Mouse (Mus musculus): ENCODE measurements around the gene Pfkp. TPM values are rescaled to one million over a fixed set of nuclear protein-coding genes. Genes with fewer than 3 reads are reported as not detected.

The Pfkp gene
- polyA plus RNA-seq, 1 experiment from 2014 or later, result 66.2 TPM

- H3K9me3 ChIP-seq (replicated peaks; ENCODE audit: control insufficient read depth, low read length), result no peaks in the 10 kb centered on the region
- DNase-seq (ENCODE audit: low spot score), result no peak
- H3K27me3 ChIP-seq (replicated peaks; ENCODE audit: control insufficient read depth, insufficient read depth, low read length), result no peaks in the 10 kb centered on the region
- ATAC-seq, result no peak
- 91% methylated on average over 2 of the region's 2 CpGs for WGBS
- no peak overlapping the region for H3K4me2 ChIP-seq (ENCODE audit: low read length)
- H3K9ac ChIP-seq (ENCODE audit: low read length), result no peak overlapping the region
- H3K4me1 ChIP-seq (ENCODE audit: control insufficient read depth, insufficient read depth, low read length), result no peaks in the 10 kb centered on the region
- H3K4me3 ChIP-seq (ENCODE audit: low read depth, low read length), result no peak overlapping the region
- H3K36me3 ChIP-seq (ENCODE audit: control insufficient read depth, insufficient read depth, low read length), result no peaks in the 10 kb centered on the region
- no peak overlapping the region for H3K27ac ChIP-seq (ENCODE audit: low read depth, low read length)
Observed at GRCm38 (mm10) chr13:6601676-6602075, 46.9 kb downstream of the Pfkp start.

- H3K27ac ChIP-seq (ENCODE audit: low read depth, low read length), result no peak overlapping the region
- no peak overlapping the region for H3K9ac ChIP-seq (ENCODE audit: low read length)
- WGBS, result 86% methylated on average over 8 of the region's 8 CpGs
- ATAC-seq (no peak), DNase-seq (ENCODE audit: low spot score) (no peak)
- H3K4me3 ChIP-seq (ENCODE audit: low read depth, low read length), result no peak overlapping the region
- no peaks in the 10 kb centered on the region for H3K27me3 ChIP-seq (replicated peaks; ENCODE audit: control insufficient read depth, insufficient read depth, low read length)
- no peak overlapping the region for H3K4me2 ChIP-seq (ENCODE audit: low read length)
- H3K4me1 ChIP-seq (ENCODE audit: control insufficient read depth, insufficient read depth, low read length), result no peaks in the 10 kb centered on the region
- H3K9me3 ChIP-seq (replicated peaks; ENCODE audit: control insufficient read depth, low read length), result no peaks in the 10 kb centered on the region
- no peaks in the 10 kb centered on the region for H3K36me3 ChIP-seq (ENCODE audit: control insufficient read depth, insufficient read depth, low read length)
Observed at GRCm38 (mm10) chr13:6600626-6601025, 48.0 kb downstream of the Pfkp start.

GRCm38 (mm10) chr13:6597801-6598200 lies 50.8 kb downstream of the Pfkp start:
- Histone ChIP-seq H3K9me3 (replicated peaks; ENCODE audit: control insufficient read depth, low read length) (no peaks in the 10 kb centered on the region), H3K27ac (ENCODE audit: low read depth, low read length) (no peak overlapping the region), H3K9ac (ENCODE audit: low read length) (no peak overlapping the region), H3K4me3 (ENCODE audit: low read depth, low read length) (no peak overlapping the region), H3K36me3 (ENCODE audit: control insufficient read depth, insufficient read depth, low read length) (no peaks in the 10 kb centered on the region), H3K27me3 (replicated peaks; ENCODE audit: control insufficient read depth, insufficient read depth, low read length) (no peaks in the 10 kb centered on the region), H3K4me1 (ENCODE audit: control insufficient read depth, insufficient read depth, low read length) (no peaks in the 10 kb centered on the region), H3K4me2 (ENCODE audit: low read length) (no peak overlapping the region)
- no peak for DNase-seq (ENCODE audit: low spot score)
- WGBS, result 91% methylated on average over 16 of the region's 16 CpGs
- ATAC-seq, result no peak

GRCm38 (mm10) chr13:6595403-6595802 lies 53.2 kb downstream of the Pfkp start:
- ATAC-seq (no peak), DNase-seq (ENCODE audit: low spot score) (no peak)
- no peaks in the 10 kb centered on the region for H3K4me1 ChIP-seq (ENCODE audit: control insufficient read depth, insufficient read depth, low read length)
- no peak overlapping the region for H3K4me2 ChIP-seq (ENCODE audit: low read length)
- H3K27ac ChIP-seq (ENCODE audit: low read depth, low read length), result no peak overlapping the region
- no peaks in the 10 kb centered on the region for H3K36me3 ChIP-seq (ENCODE audit: control insufficient read depth, insufficient read depth, low read length)
- 93% methylated on average over 4 of the region's 4 CpGs for WGBS
- H3K27me3 ChIP-seq (replicated peaks; ENCODE audit: control insufficient read depth, insufficient read depth, low read length), result no peaks in the 10 kb centered on the region
- no peaks in the 10 kb centered on the region for H3K9me3 ChIP-seq (replicated peaks; ENCODE audit: control insufficient read depth, low read length)
- H3K9ac ChIP-seq (ENCODE audit: low read length), result no peak overlapping the region
- no peak overlapping the region for H3K4me3 ChIP-seq (ENCODE audit: low read depth, low read length)

- DNase-seq (ENCODE audit: low spot score), result no peak
Observed at GRCm38 (mm10) chr13:6590846-6591245, 57.7 kb downstream of the Pfkp start.

GRCm38 (mm10) chr13:6586009-6586408 lies 62.6 kb downstream of the Pfkp start:
- Histone ChIP-seq H3K9ac (ENCODE audit: low read length) (no peak overlapping the region), H3K4me1 (ENCODE audit: control insufficient read depth, insufficient read depth, low read length) (no peaks in the 10 kb centered on the region), H3K27ac (ENCODE audit: low read depth, low read length) (no peak overlapping the region), H3K4me2 (ENCODE audit: low read length) (no peak overlapping the region), H3K9me3 (replicated peaks; ENCODE audit: control insufficient read depth, low read length) (no peaks in the 10 kb centered on the region), H3K27me3 (replicated peaks; ENCODE audit: control insufficient read depth, insufficient read depth, low read length) (no peaks in the 10 kb centered on the region), H3K4me3 (ENCODE audit: low read depth, low read length) (no peak overlapping the region), H3K36me3 (ENCODE audit: control insufficient read depth, insufficient read depth, low read length) (peaks cover 10% of the 10 kb centered on the region)
- no peak for DNase-seq (ENCODE audit: low spot score)
- ATAC-seq, result no peak
- WGBS, result 76% methylated on average over 9 of the region's 9 CpGs

More at GRCm38 (mm10) chr13:6590846-6591245, 57.7 kb downstream of the Pfkp start:
- Histone ChIP-seq H3K27ac (ENCODE audit: low read depth, low read length) (no peak overlapping the region), H3K9me3 (replicated peaks; ENCODE audit: control insufficient read depth, low read length) (no peaks in the 10 kb centered on the region), H3K4me3 (ENCODE audit: low read depth, low read length) (no peak overlapping the region), H3K4me2 (ENCODE audit: low read length) (no peak overlapping the region), H3K27me3 (replicated peaks; ENCODE audit: control insufficient read depth, insufficient read depth, low read length) (no peaks in the 10 kb centered on the region), H3K4me1 (ENCODE audit: control insufficient read depth, insufficient read depth, low read length) (no peaks in the 10 kb centered on the region), H3K9ac (ENCODE audit: low read length) (no peak overlapping the region), H3K36me3 (ENCODE audit: control insufficient read depth, insufficient read depth, low read length) (no peaks in the 10 kb centered on the region)
- 53% methylated on average over 3 of the region's 3 CpGs for WGBS
- 0 out of 2 replicates have a peak, but pooled peaks have one; percentile 29 for ATAC-seq

- no peak overlapping the region for H3K4me2 ChIP-seq (ENCODE audit: low read length)
- ATAC-seq (no peak; the same call in 1 of the 2 replicates), DNase-seq (ENCODE audit: low spot score) (no peak)
- WGBS, result 93% methylated on average over 4 of the region's 4 CpGs
- no peaks in the 10 kb centered on the region for H3K9me3 ChIP-seq (replicated peaks; ENCODE audit: control insufficient read depth, low read length)
- H3K27ac ChIP-seq (ENCODE audit: low read depth, low read length), result no peak overlapping the region
- H3K27me3 ChIP-seq (replicated peaks; ENCODE audit: control insufficient read depth, insufficient read depth, low read length), result no peaks in the 10 kb centered on the region
- H3K36me3 ChIP-seq (ENCODE audit: control insufficient read depth, insufficient read depth, low read length), result peaks cover 30% of the 10 kb centered on the region
- H3K4me3 ChIP-seq (ENCODE audit: low read depth, low read length), result no peak overlapping the region
- no peak overlapping the region for H3K9ac ChIP-seq (ENCODE audit: low read length)
- no peaks in the 10 kb centered on the region for H3K4me1 ChIP-seq (ENCODE audit: control insufficient read depth, insufficient read depth, low read length)
Observed at GRCm38 (mm10) chr13:6583499-6584125, 65.0 kb downstream of the Pfkp start.

GRCm38 (mm10) chr13:6575920-6576509 lies 72.6 kb downstream of the Pfkp start:
- ATAC-seq (peak; percentile 33; the same call in 1 of the 2 replicates), DNase-seq (ENCODE audit: low spot score) (peak; percentile 36)
- Histone ChIP-seq H3K4me3 (ENCODE audit: low read depth, low read length) (no peak overlapping the region), H3K4me1 (ENCODE audit: control insufficient read depth, insufficient read depth, low read length) (no peaks in the 10 kb centered on the region), H3K4me2 (ENCODE audit: low read length) (no peak overlapping the region), H3K36me3 (ENCODE audit: control insufficient read depth, insufficient read depth, low read length) (peaks cover 94% of the 10 kb centered on the region), H3K9ac (ENCODE audit: low read length) (no peak overlapping the region), H3K9me3 (replicated peaks; ENCODE audit: control insufficient read depth, low read length) (no peaks in the 10 kb centered on the region), H3K27me3 (replicated peaks; ENCODE audit: control insufficient read depth, insufficient read depth, low read length) (no peaks in the 10 kb centered on the region), H3K27ac (ENCODE audit: low read depth, low read length) (no peak overlapping the region)
- WGBS, result 95% methylated on average over 6 of the region's 6 CpGs

GRCm38 (mm10) chr13:6565571-6565970 lies 83.0 kb downstream of the Pfkp start:
- no peak for DNase-seq (ENCODE audit: low spot score)
- H3K27me3 ChIP-seq (replicated peaks; ENCODE audit: control insufficient read depth, insufficient read depth, low read length), result no peaks in the 10 kb centered on the region
- H3K27ac ChIP-seq (ENCODE audit: low read depth, low read length), result no peak overlapping the region
- WGBS, result 92% methylated on average over 5 of the region's 5 CpGs
- no peaks in the 10 kb centered on the region for H3K4me1 ChIP-seq (ENCODE audit: control insufficient read depth, insufficient read depth, low read length)
- no peak for ATAC-seq
- peaks cover 97% of the 10 kb centered on the region for H3K36me3 ChIP-seq (ENCODE audit: control insufficient read depth, insufficient read depth, low read length)
- H3K4me3 ChIP-seq (ENCODE audit: low read depth, low read length), result no peak overlapping the region
- H3K9ac ChIP-seq (ENCODE audit: low read length), result no peak overlapping the region
- H3K9me3 ChIP-seq (replicated peaks; ENCODE audit: control insufficient read depth, low read length), result no peaks in the 10 kb centered on the region
- H3K4me2 ChIP-seq (ENCODE audit: low read length), result no peak overlapping the region

Measured in forebrain, embryonic 14.5 days (tissue).